Mouse (Mus musculus) left cerebral cortex, adult 11 months (tissue): ENCODE results near the gene Ing3.

Experiments used
- DNase-seq: peaks from one replicate; pipeline ENCODE4 v3.0.0; 2022; ENCODE audit warnings: low spot score

Gene Ing3

GRCm38 (mm10) chr6:21991151-21991550 lies 41.8 kb downstream of the Ing3 start:
- DNase-seq, result no peak

- DNase-seq, result no peak
Measured at GRCm38 (mm10) chr6:21993070-21993469, 43.7 kb downstream of the Ing3 start.

- DNase-seq, result no peak
Measured at GRCm38 (mm10) chr6:21998131-21998530, 48.8 kb downstream of the Ing3 start.

- DNase-seq, result no peak
Measured at GRCm38 (mm10) chr6:21999025-21999424, 49.7 kb downstream of the Ing3 start.

- no peak for DNase-seq
Measured at GRCm38 (mm10) chr6:22000086-22000485, 50.7 kb downstream of the Ing3 start.

GRCm38 (mm10) chr6:22000881-22001280 lies 51.5 kb downstream of the Ing3 start:
- no peak for DNase-seq

- no peak for DNase-seq
Measured at GRCm38 (mm10) chr6:22001284-22001916, 52.0 kb downstream of the Ing3 start.

GRCm38 (mm10) chr6:22002521-22003199 lies 53.3 kb downstream of the Ing3 start:
- DNase-seq, result no peak

GRCm38 (mm10) chr6:22003200-22003587 lies 53.8 kb downstream of the Ing3 start:
- DNase-seq, result no peak

GRCm38 (mm10) chr6:22003959-22004543 lies 54.7 kb downstream of the Ing3 start:
- DNase-seq, result no peak

GRCm38 (mm10) chr6:22008346-22008745 lies 59.0 kb downstream of the Ing3 start:
- DNase-seq, result no peak

GRCm38 (mm10) chr6:22010258-22010657 lies 60.9 kb downstream of the Ing3 start:
- DNase-seq, result no peak

- no peak for DNase-seq
Measured at GRCm38 (mm10) chr6:22010761-22011281, 61.5 kb downstream of the Ing3 start.

GRCm38 (mm10) chr6:22011546-22011945 lies 62.2 kb downstream of the Ing3 start:
- no peak for DNase-seq

- DNase-seq, result no peak
Measured at GRCm38 (mm10) chr6:22012099-22012498, 62.7 kb downstream of the Ing3 start.

GRCm38 (mm10) chr6:22012501-22012900 lies 63.1 kb downstream of the Ing3 start:
- DNase-seq, result no peak

GRCm38 (mm10) chr6:22013394-22013793 lies 64.0 kb downstream of the Ing3 start:
- DNase-seq, result no peak

GRCm38 (mm10) chr6:22014291-22014911 lies 65.0 kb downstream of the Ing3 start:
- no peak for DNase-seq

GRCm38 (mm10) chr6:22017631-22018030 lies 68.3 kb downstream of the Ing3 start:
- no peak for DNase-seq

GRCm38 (mm10) chr6:22018768-22019445 lies 69.5 kb downstream of the Ing3 start:
- no peak for DNase-seq

GRCm38 (mm10) chr6:22019637-22020036 lies 70.3 kb downstream of the Ing3 start:
- DNase-seq, result no peak

GRCm38 (mm10) chr6:22020696-22021095 lies 71.3 kb downstream of the Ing3 start:
- DNase-seq, result no peak
